Mouse (Mus musculus): ENCODE results near the gene 6430628N08Rik. TPM values are rescaled to one million over a fixed set of nuclear protein-coding genes. Genes with fewer than 3 reads are reported as not detected.

Gene 6430628N08Rik
- polyA plus RNA-seq, 1 experiment from 2014 or later: 0.09 TPM

Other genes starting within 250 kb of the 6430628N08Rik start
- gene Cyp4b1, start 242.9 kb upstream of the 6430628N08Rik start, polyA plus RNA-seq (2016; fragmentation: Nextera tagmentation; extraction: Ambion mirVana): not detected in 2 replicates
- 33.5 and 34.2 TPM in 2 replicates for gene Efcab14, start 152.9 kb upstream of the 6430628N08Rik start, polyA plus RNA-seq (2016; fragmentation: Nextera tagmentation; extraction: Ambion mirVana)
- gene Tex38, start 109.6 kb upstream of the 6430628N08Rik start, polyA plus RNA-seq (2016; fragmentation: Nextera tagmentation; extraction: Ambion mirVana): 0.25 and 0.26 TPM in 2 replicates
- gene Atpaf1, start 105.9 kb upstream of the 6430628N08Rik start, polyA plus RNA-seq (2016; fragmentation: Nextera tagmentation; extraction: Ambion mirVana): 47.3 and 56.5 TPM in 2 replicates
- gene Mob3c, start 62.6 kb upstream of the 6430628N08Rik start, polyA plus RNA-seq (2016; fragmentation: Nextera tagmentation; extraction: Ambion mirVana): 2.8 and 3.5 TPM in 2 replicates
- 23.0 and 23.6 TPM in 2 replicates for gene Mknk1, start 51.5 kb upstream of the 6430628N08Rik start, polyA plus RNA-seq (2016; fragmentation: Nextera tagmentation; extraction: Ambion mirVana)
- gene Kncn, start 6.3 kb upstream of the 6430628N08Rik start, polyA plus RNA-seq (2016; fragmentation: Nextera tagmentation; extraction: Ambion mirVana): not detected in 2 replicates
- gene Dmbx1, start 49.3 kb downstream of the 6430628N08Rik start, polyA plus RNA-seq (2016; fragmentation: Nextera tagmentation; extraction: Ambion mirVana): 1.7 and 2.5 TPM in 2 replicates
- gene Faah, start 127.3 kb downstream of the 6430628N08Rik start, polyA plus RNA-seq (2016; fragmentation: Nextera tagmentation; extraction: Ambion mirVana): 2.3 and 2.4 TPM in 2 replicates
- 18.2 and 18.7 TPM in 2 replicates for gene Nsun4, start 163.2 kb downstream of the 6430628N08Rik start, polyA plus RNA-seq (2016; fragmentation: Nextera tagmentation; extraction: Ambion mirVana)
- 449 and 463 TPM in 2 replicates for gene Uqcrh, start 184.4 kb downstream of the 6430628N08Rik start, polyA plus RNA-seq (2016; fragmentation: Nextera tagmentation; extraction: Ambion mirVana)
- 76.2 and 76.9 TPM in 2 replicates for gene Lrrc41, start 184.6 kb downstream of the 6430628N08Rik start, polyA plus RNA-seq (2016; fragmentation: Nextera tagmentation; extraction: Ambion mirVana)
- gene Rad54l, start 233.0 kb downstream of the 6430628N08Rik start, polyA plus RNA-seq (2016; fragmentation: Nextera tagmentation; extraction: Ambion mirVana): 77.2 and 81.1 TPM in 2 replicates
- 57.6 and 61.4 TPM in 2 replicates for gene Pomgnt1, start 233.2 kb downstream of the 6430628N08Rik start, polyA plus RNA-seq (2016; fragmentation: Nextera tagmentation; extraction: Ambion mirVana)

Data from embryonic facial prominence, embryonic 10.5 days (tissue).